Mouse (Mus musculus) MEL (cell line): ENCODE data around the gene Ddx17.

Source experiments
- BHLHE40 ChIP-seq: IDR thresholded peaks from 2 replicates; pipeline ENCODE4 v1.6.1; 2012; ENCODE audit warnings: low read depth, mild to moderate bottlenecking, inconsistent platforms, low read length, improper control_type of control experiment, borderline replicate concordance
- CTCF ChIP-seq, 3 experiments: IDR thresholded peaks in 2 of 3; conservative IDR thresholded peaks in 1 of 3; 2 replicates each; pipeline ENCODE4 v1.5.1; 2011 to 2012; ENCODE audit warnings: low read length in 3 of 3, low read depth in 2 of 3, mild to moderate bottlenecking in 2 of 3, improper control_type of control experiment in 1 of 3, inconsistent platforms in 1 of 3, mixed read lengths in 1 of 3, moderate library complexity in 1 of 3; ENCODE audit not compliant: control insufficient read depth in 1 of 3, insufficient read depth in 1 of 3, poor library complexity in 1 of 3, severe bottlenecking in 1 of 3
- E2F4 ChIP-seq: IDR thresholded peaks from 2 replicates; pipeline ENCODE4 v1.6.1; 2011; ENCODE audit warnings: low read depth, low read length, improper control_type of control experiment, borderline replicate concordance
- GATA1 ChIP-seq: IDR thresholded peaks from 2 replicates; pipeline ENCODE4 v1.6.1; 2011; ENCODE audit warnings: low read depth, low read length, improper control_type of control experiment
- MAFK ChIP-seq: IDR thresholded peaks from 2 replicates; pipeline ENCODE4 v1.6.1; 2011; ENCODE audit warnings: low read depth, mild to moderate bottlenecking, low read length, improper control_type of control experiment, borderline replicate concordance
- POLR2A ChIP-seq, 2 experiments: IDR thresholded peaks; 2 replicates each; pipeline ENCODE4 v1.6.1; 2011 to 2012; ENCODE audit warnings: low read length in 2 of 2, mild to moderate bottlenecking in 2 of 2, control low read depth in 1 of 2, improper control_type of control experiment in 1 of 2, low read depth in 1 of 2, moderate library complexity in 1 of 2; ENCODE audit not compliant: control insufficient read depth in 1 of 2, insufficient read depth in 1 of 2, poor library complexity in 1 of 2
- POLR2AphosphoS2 ChIP-seq: IDR thresholded peaks from 2 replicates; pipeline ENCODE4 v1.6.1; 2011; ENCODE audit warnings: low read length, improper control_type of control experiment
- SMC3 ChIP-seq: IDR thresholded peaks from 2 replicates; pipeline ENCODE4 v1.6.1; 2011; ENCODE audit warnings: low read depth, low read length, improper control_type of control experiment
- USF1 ChIP-seq: IDR thresholded peaks from 2 replicates; pipeline ENCODE4 v1.6.1; 2014; ENCODE audit warnings: low read depth, mild to moderate bottlenecking, inconsistent platforms, low read length, improper control_type of control experiment, moderate library complexity
- ZMIZ1 ChIP-seq: IDR thresholded peaks from 2 replicates; pipeline ENCODE4 v1.6.1; 2012; ENCODE audit warnings: low read depth, mild to moderate bottlenecking, inconsistent platforms, low read length, improper control_type of control experiment, moderate library complexity

DNA sequence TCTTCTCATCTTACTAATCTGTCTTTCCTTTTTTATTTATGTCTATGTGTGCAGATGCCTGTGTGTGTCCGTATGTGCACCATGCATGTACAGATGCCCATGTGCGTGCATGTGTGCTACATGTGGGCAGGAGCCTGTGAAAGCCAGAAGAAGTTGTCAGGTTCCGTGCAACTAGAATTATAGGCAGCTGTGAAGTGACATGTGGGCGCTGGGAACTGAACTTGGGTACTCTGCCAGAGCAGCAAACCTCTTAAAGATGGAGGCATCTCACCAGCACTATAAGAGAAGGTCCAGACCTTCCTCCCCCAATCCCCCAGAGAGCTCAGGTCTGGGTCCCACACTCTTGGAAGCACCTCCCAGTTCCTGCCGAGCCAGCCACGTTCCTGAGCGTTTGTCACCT, 40.1 kb downstream of the Ddx17 start:
- TF ChIP-seq GATA1 = no peak
- TF ChIP-seq POLR2A (IDR thresholded peaks at IDR 0.05; ENCODE audit: control insufficient read depth in 1 of 2, insufficient read depth in 1 of 2, low read depth in 1 of 2, low read length in 2 of 2, poor library complexity in 1 of 2) = no peak
- no peak for TF ChIP-seq MAFK
- TF ChIP-seq SMC3 = no peak
- TF ChIP-seq CTCF (IDR thresholded peaks at IDR 0.05 in 2 of 3, conservative IDR thresholded peaks at IDR 0.05 in 1 of 3; ENCODE audit: control insufficient read depth in 1 of 3, insufficient read depth in 1 of 3, low read depth in 2 of 3, low read length in 3 of 3, poor library complexity in 1 of 3, severe bottlenecking in 1 of 3) = no peak
- no peak for TF ChIP-seq E2F4
- no peak for TF ChIP-seq BHLHE40
- no peak for TF ChIP-seq POLR2AphosphoS2
- no peak for TF ChIP-seq USF1
- no peak for TF ChIP-seq ZMIZ1
